Mouse (Mus musculus) kidney, postnatal 14 days (tissue): ENCODE results near the gene Gm42791.

ENCODE experiments used
- DNase-seq: peaks from one replicate; pipeline ENCODE4 v3.0.0; 2022; ENCODE audit warnings: mixed read lengths

Gene Gm42791

DNA sequence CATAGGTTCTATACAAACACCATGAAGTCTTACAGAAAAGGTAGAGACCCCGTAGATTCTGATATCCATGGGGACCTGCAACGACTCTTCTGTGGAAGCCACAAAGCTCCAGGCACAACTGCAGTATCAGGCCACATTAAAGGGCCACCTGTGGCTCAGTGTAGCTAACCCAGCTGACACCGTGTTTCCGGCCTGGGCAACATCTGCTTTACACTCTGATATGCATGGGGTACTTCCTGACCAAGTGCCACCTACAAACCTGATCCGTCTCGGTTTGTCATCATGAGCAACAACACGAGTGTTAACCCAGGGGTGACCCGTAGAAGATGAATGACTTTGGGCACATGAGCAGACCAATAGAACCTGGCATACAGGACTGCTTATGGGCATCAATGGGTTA, 18.1 kb downstream of the Gm42791 start:
- DNase-seq: no peak

- DNase-seq: no peak
Observed at GRCm38 (mm10) chr5:148975035-148975434, 19.9 kb downstream of the Gm42791 start.

GRCm38 (mm10) chr5:148973019-148973668, 21.8 kb downstream of the Gm42791 start:
- DNase-seq: no peak

- DNase-seq: no peak
Observed at GRCm38 (mm10) chr5:148972167-148972566, 22.8 kb downstream of the Gm42791 start.

GRCm38 (mm10) chr5:148969648-148970047, 25.3 kb downstream of the Gm42791 start:
- DNase-seq: peak; percentile 77

GRCm38 (mm10) chr5:148968958-148969576, 25.9 kb downstream of the Gm42791 start:
- peak; percentile 33 for DNase-seq

DNA sequence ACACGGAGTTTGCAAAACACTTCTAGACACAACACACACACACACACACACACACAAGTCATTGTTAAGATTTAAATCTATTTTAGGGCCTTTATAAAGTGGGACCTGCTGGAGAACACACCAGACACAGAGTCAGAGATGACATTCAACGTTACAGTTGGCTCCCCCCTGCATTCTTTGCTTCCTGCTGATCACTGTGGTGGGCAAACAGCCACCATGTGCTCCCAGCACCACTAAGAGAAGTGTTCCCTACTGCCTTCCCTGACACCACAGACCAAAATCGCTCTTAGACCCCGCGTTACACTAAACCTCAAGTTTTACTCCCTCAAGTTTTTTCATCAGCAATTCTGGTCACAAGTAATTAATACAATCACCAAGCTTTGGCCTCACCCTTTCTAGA, 26.8 kb downstream of the Gm42791 start:
- DNase-seq: no peak

- DNase-seq: no peak
Observed at GRCm38 (mm10) chr5:148966395-148966794, 28.6 kb downstream of the Gm42791 start.

- peak; percentile 30 for DNase-seq
Observed at GRCm38 (mm10) chr5:148965691-148966333, 29.1 kb downstream of the Gm42791 start.

DNA sequence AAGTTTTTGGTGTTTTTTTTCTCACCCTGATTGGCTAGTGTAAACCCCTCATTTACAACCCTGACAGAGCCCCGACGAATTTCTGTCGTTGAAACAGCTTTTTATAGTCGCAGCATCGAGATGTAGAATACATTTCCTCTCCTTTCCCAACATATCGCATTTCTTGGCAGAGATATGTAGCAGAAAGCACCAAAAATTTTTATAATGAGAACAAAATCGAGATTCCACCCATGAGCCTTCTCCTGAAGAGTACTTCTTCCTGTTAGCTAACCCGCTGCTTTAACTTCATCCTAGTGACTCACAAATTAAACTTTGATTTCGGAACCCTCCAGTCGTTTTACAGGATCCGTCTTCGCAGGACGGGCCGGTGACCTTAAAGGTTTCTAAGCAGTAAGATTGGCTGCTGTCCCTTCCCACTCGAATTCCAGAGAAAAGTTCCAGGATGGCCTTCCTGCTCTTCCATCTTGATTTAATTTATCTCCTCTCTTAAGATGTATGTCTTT, 29.8 kb downstream of the Gm42791 start:
- no peak for DNase-seq

GRCm38 (mm10) chr5:148964251-148964650, 30.7 kb downstream of the Gm42791 start:
- DNase-seq: no peak

- DNase-seq: peak; percentile 39
Observed at GRCm38 (mm10) chr5:148960211-148960610, 34.7 kb downstream of the Gm42791 start.

GRCm38 (mm10) chr5:148959068-148959990, 35.6 kb downstream of the Gm42791 start:
- peak; percentile 92 for DNase-seq

DNA sequence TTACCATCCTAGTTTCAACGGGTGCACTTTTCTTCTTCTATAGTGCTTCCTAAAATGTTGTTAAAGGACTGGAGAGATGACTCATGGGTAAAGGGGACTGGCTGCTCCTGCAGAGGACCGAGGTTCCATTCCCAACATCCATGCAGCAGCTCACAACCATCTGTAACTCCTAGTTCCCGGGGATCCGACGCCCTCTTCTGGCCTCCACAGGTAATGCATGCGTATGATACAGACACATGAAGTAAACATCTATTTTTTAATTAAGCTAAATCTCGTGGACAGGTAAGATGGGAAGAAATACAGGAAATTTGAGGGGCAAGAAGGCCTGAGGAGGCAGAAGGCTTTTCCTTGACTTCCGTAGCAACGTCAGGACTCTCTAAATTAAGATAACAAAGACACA, 36.6 kb downstream of the Gm42791 start:
- no peak for DNase-seq

DNA sequence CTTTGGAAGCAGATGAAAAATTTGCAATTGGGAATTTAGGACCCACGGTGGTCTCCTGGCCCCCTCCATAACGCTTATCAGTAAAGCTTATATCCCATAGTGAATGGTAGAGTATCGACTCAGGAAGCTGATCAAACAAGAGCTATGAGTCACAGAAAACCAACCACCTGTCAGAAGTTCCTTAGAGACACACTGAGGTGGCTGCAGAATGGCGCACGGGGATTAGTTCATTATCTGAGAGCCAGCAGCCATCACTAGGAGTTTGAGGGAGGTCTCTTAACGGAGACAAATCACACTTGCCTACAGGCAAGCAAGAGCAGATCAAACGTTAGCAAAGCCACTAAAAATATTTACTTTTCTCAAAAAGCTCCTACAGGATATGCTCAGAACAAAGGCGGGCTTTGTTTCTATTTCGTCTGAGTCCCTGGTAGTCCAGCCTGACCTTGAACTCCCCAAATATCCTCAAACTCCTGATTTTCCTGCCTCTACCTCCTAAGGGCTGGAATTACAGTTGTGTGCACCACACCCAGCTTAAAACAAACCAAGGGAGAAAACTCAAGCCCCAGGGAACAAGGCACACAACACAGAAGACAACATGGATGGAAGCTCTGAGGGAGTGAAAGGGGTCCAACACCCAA, 37.9 kb downstream of the Gm42791 start:
- DNase-seq: no peak

- DNase-seq: no peak
Observed at GRCm38 (mm10) chr5:148956091-148956490, 38.9 kb downstream of the Gm42791 start.

DNA sequence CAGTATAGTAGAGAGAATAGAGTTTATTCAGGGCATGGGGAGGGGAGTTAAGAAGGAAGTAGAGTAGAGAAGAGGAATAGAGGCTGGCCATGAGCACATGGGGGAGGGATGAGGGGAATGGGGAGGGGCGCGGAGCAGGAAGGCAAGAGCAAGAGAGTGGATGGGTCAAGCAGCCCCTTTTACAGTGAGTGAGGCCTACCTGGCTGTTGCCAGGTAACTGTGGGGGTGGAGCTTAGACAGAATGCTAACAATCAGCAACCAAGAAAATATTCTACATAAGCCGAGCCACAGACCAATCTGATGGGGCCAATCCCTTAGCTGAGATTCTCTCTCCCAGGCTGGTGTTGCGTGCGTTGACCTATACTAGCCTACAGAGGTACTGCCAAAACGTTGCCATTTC, 39.4 kb downstream of the Gm42791 start:
- DNase-seq: no peak

- DNase-seq: no peak
Observed at GRCm38 (mm10) chr5:148954314-148955060, 40.5 kb downstream of the Gm42791 start.

- peak; percentile 51 for DNase-seq
Observed at GRCm38 (mm10) chr5:148953098-148953497, 41.8 kb downstream of the Gm42791 start.

- no peak for DNase-seq
Observed at GRCm38 (mm10) chr5:148952419-148952818, 42.5 kb downstream of the Gm42791 start.

- no peak for DNase-seq
Observed at GRCm38 (mm10) chr5:148951360-148951759, 43.6 kb downstream of the Gm42791 start.

GRCm38 (mm10) chr5:148950064-148950463, 44.9 kb downstream of the Gm42791 start:
- no peak for DNase-seq
